Mouse (Mus musculus) layer of hippocampus, postnatal 14 days (tissue): ENCODE data around the gene Arf1. TPM values are rescaled to one million over a fixed set of nuclear protein-coding genes. Genes with fewer than 3 reads are reported as not detected.

Experiments used
- DNase-seq, 2 experiments: peaks; one replicate each; pipeline ENCODE4 v3.0.0; 2021 to 2022; ENCODE audit warnings: low spot score in 2 of 2, mixed read lengths in 1 of 2
- long read RNA-seq, 2 experiments: library from polyadenylated mRNA; stranded (forward); transcript quantifications; one replicate each; pipeline ENCODE4 v2.0.0; 2021
- total RNA-seq, 2 experiments: library from RNA; stranded (reverse); gene quantifications; 2 replicates each; pipeline ENCODE4 v1.2.3; 2021

The Arf1 gene
- 100 to 1,000 TPM; 504 to 527 TPM for total RNA-seq
- long read RNA-seq, experiment 1, transcript Arf1-202 (5 exons, 1,991 nt) = minor isoform, 26 of 429 reads
- long read RNA-seq, experiment 1, transcript Arf1-201 (5 exons, 1,800 nt) = major isoform, 354 of 429 reads
- long read RNA-seq, experiment 1, partial matches to known transcripts = 44 of 429 reads
- long read RNA-seq, experiment 1, other reads (novel, unspliced or antisense) = 5 of 429 reads
- long read RNA-seq, experiment 2, transcript Arf1-202 (5 exons, 1,991 nt) = minor isoform, 25 of 591 reads
- long read RNA-seq, experiment 2, transcript Arf1-201 (5 exons, 1,800 nt) = major isoform, 487 of 591 reads
- long read RNA-seq, experiment 2, partial matches to known transcripts = 38 of 591 reads
- long read RNA-seq, experiment 2, other reads (novel, unspliced or antisense) = 41 of 591 reads

GRCm38 (mm10) chr11:59228122-59228953 lies at the start of gene Arf1:
Gene Arf1 (minus strand): TSS chr11:59228270.
- DNase-seq = peak; percentile 95 to 96

- DNase-seq = no peak
Measured at GRCm38 (mm10) chr11:59276877-59277276, 48.8 kb upstream of the Arf1 start.

GRCm38 (mm10) chr11:59274184-59274583 lies 46.1 kb upstream of the Arf1 start:
- DNase-seq = no peak

GRCm38 (mm10) chr11:59266727-59267126 lies 38.7 kb upstream of the Arf1 start:
- no peak for DNase-seq

- no peak for DNase-seq
Measured at GRCm38 (mm10) chr11:59265154-59265813, 37.2 kb upstream of the Arf1 start.

GRCm38 (mm10) chr11:59264593-59264992 lies 36.5 kb upstream of the Arf1 start:
- no peak for DNase-seq

- DNase-seq = peak; percentile 56 to 58
Measured at GRCm38 (mm10) chr11:59263870-59264563, 35.9 kb upstream of the Arf1 start.

- DNase-seq = no peak
Measured at GRCm38 (mm10) chr11:59262308-59262707, 34.2 kb upstream of the Arf1 start.

- no peak for DNase-seq
Measured at GRCm38 (mm10) chr11:59260706-59261493, 32.8 kb upstream of the Arf1 start.

- DNase-seq = no peak
Measured at GRCm38 (mm10) chr11:59259647-59260046, 31.6 kb upstream of the Arf1 start.

- no peak for DNase-seq
Measured at GRCm38 (mm10) chr11:59248101-59248500, 20.0 kb upstream of the Arf1 start.

- no peak for DNase-seq
Measured at GRCm38 (mm10) chr11:59243856-59244255, 15.8 kb upstream of the Arf1 start.

- DNase-seq = no peak
Measured at GRCm38 (mm10) chr11:59241841-59242240, 13.8 kb upstream of the Arf1 start.

GRCm38 (mm10) chr11:59239796-59240195 lies 11.7 kb upstream of the Arf1 start:
- DNase-seq = no peak

- no peak for DNase-seq
Measured at GRCm38 (mm10) chr11:59239428-59239785, 11.3 kb upstream of the Arf1 start.

GRCm38 (mm10) chr11:59238525-59239427 lies 10.7 kb upstream of the Arf1 start:
- peak in 1 of 2 experiments; percentile 65 for DNase-seq

- no peak for DNase-seq
Measured at GRCm38 (mm10) chr11:59232797-59233196, 4.7 kb upstream of the Arf1 start.

GRCm38 (mm10) chr11:59230144-59230760 lies 2.2 kb upstream of the Arf1 start:
- no peak for DNase-seq
